Mouse (Mus musculus): ENCODE results near the gene Slc51a.
"Not testable (repeated sequence)": the region's sequence is repeated elsewhere in the genome, so short reads cannot be mapped to it uniquely, and the experiment has no call there.

Gene Slc51a

GRCm38 (mm10) chr16:32464908-32465307 is 22.8 kb downstream of the Slc51a start:
- DNase-seq = no peak

DNA sequence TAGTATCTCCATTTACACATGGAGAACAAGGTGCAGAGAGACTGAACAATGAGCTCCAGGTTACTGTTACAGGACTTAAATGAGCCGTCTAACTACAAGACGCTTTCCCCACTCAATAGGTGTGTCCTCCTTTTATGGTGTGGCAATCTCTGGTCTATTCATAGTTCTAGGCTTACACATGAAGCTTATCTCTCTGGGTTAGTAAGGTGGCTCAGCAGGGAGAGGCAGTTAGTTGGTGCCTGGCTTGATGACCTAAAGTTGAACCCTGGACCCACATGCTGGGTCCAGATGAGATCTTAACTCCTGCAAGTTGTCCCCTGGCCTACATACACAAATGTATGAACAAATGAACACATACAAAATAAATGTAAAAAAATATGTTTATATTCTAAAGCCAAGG is 24.3 kb downstream of the Slc51a start:
- no peak for DNase-seq

- DNase-seq = no peak
Measured at GRCm38 (mm10) chr16:32462950-32463349, 24.7 kb downstream of the Slc51a start.

- no peak for DNase-seq
Measured at GRCm38 (mm10) chr16:32461713-32462112, 26.0 kb downstream of the Slc51a start.

- no peak for DNase-seq
Measured at GRCm38 (mm10) chr16:32460518-32460917, 27.2 kb downstream of the Slc51a start.

DNA sequence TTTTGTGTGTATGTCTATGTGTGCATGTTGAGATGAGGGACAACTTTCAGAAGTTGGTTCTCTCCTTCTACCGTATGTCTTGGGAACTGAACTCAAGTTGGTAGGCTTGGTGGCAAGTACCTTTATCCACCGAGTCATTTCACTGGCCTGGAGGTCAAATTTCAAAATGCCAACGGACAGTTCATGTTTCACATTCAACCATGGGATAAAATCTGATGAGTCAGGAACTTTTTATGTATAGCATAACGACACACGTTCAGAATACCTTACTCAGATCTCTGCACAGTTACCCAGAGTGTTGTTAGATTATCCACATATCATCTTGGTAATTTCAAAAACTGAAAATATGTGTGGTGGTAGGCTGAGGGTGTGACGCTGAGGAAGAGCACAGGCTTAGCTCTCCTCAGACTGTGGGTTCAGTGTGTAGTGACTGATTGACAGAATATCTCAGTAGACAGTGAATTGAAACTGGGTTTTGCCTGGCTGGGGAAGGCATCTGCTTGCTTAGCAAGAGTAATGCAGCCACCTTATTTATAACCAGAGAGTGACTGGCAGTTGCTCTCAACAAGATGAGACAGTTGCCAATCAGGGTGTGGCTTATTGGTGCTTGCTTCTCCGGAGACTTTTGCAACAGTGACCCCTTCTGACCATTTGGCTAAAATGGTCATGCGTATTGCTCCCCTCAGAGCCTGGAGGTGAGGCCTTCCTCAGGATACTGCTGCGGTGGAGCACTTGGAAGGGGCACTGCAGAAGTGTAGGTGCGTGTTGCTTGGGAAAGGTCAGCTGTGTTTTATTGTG is 29.9 kb downstream of the Slc51a start:
- peak; percentile 42 to 58 for DNase-seq

GRCm38 (mm10) chr16:32456761-32457160 is 30.9 kb downstream of the Slc51a start:
- no peak for DNase-seq

DNA sequence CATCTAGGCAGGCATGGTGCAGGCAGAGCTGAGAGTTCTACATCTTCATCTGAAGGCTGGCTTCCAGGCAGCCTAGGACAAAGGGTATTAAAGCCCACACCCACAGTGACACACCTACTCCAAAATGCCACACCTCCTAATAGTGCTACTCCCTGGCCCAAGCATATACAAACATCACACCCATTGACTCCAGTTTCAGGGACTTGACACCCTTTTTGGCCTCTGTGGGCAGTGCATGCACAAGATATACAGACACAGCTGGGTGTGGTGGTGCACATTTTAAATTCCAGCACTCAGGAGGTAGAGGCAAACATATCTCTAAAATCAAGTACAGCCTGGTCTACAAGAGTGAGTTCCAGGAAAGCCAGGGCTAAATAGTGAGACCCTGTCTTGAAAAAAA is 31.6 kb downstream of the Slc51a start:
- DNase-seq = no peak

- no peak for DNase-seq
Measured at GRCm38 (mm10) chr16:32454646-32455045, 33.0 kb downstream of the Slc51a start.

GRCm38 (mm10) chr16:32453102-32453501 is 34.6 kb downstream of the Slc51a start:
- DNase-seq = no peak

GRCm38 (mm10) chr16:32450133-32450532 is 37.5 kb downstream of the Slc51a start:
- DNase-seq = no peak

DNA sequence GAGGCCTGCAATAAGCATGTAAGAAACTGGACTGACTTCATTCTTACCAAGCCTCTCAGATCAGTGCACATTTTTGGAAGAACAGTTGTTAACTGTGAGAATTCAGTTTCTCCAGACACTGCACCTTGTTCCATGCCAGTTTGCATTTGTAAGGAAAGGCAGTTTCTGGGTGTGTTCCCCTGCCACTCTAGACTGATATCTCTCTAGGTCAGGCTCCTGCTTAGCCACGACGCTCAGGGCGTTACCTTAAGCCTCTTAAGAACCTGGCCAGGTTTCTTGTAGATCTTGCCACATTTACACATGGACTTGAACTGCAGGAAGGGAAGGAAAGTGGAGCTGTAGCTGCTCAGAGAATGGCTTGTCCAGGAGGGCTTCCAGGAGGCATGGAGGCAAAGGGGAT is 38.0 kb downstream of the Slc51a start:
- no peak for DNase-seq

DNA sequence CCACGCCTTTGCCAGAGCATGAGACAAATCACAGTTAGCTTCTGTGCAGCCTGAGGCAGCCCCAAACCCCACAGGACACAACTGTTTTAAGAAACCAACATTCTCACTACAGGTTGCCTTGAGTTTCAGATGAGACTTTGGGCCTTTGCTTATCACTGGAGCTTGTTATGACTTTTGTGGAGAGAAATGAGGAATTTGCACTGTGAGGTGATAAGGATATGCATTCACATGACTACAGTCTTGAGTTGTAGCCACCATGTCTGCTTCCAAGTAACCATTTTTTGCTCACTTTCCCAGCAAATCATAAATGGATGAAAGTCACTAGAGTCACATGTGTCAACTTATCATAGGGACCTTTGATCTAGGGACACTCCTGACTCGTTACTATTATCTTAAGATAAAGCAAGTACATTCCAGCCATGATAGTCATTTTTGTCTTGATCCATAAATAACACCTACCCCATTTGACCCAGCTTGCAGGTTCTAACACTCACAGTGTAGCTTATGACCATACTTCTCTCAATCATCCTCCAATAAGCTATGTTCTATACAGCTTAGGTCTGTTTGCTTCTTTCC is 41.0 kb downstream of the Slc51a start:
- no peak for DNase-seq

- no peak for DNase-seq
Measured at GRCm38 (mm10) chr16:32445558-32445957, 42.1 kb downstream of the Slc51a start.

DNA sequence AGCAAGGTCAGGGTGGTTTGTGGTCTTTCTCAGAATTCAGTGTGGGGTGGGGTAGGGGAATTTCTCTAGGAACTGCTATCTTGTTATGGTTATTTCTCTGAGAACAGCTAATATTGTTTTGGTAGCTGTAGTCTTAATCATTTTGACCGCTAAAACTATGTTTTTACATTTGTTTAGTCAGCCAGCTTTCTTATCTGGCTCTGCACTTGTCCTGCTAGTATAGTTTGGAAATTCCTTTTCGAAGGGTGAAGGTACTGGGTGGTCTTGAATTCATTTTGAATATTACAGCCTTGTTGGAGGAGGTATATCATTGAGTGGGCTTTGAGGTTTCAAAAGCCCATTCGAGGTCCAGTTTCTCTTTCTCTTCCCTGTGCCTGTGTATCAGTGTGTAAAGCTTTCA is 43.1 kb downstream of the Slc51a start:
- not testable (repeated sequence) for DNase-seq

DNA sequence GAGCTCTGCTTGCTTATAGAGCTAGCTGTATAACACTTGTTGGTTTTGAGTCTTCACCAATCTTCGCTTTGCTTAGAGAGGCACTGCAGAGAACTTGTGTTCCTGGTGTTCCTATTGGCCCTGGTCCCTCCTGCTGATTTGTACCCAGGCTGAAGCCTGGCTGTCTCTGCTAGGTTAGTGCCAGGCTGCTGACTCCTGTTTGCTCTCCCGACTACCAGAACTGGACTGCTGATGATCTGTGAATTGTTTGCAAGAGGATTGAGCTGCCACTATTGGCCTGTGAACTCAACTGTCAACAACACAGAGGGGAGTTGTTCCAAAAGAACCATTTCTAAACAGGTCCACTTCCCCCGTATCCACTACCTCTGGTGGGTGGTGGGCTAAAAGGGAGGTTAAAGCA is 46.2 kb downstream of the Slc51a start:
- no peak for DNase-seq

DNA sequence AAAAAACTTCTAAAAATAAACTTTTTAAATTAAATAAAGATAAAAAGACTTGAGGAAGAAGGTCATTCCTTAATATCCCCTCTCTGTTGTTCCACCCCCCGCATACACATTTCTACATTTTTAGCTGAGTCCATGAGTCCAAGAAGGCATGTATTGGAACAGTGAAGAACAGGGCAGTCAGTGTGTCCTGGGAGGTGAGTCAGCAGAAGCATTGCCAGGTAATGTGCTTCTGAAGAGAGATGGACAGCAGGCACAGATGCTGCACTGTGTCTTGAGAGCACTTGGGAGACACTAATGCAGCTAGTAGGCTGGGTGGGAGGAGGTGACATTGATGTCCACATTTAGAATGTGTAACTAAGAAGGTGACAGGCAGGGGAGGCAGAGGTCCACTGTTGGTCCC is 50.4 kb downstream of the Slc51a start:
- DNase-seq = no peak

GRCm38 (mm10) chr16:32436657-32437056 is 51.0 kb downstream of the Slc51a start:
- DNase-seq = no peak

GRCm38 (mm10) chr16:32434691-32435090 is 53.0 kb downstream of the Slc51a start:
- no peak for DNase-seq

GRCm38 (mm10) chr16:32434066-32434465 is 53.6 kb downstream of the Slc51a start:
- DNase-seq = no peak

GRCm38 (mm10) chr16:32433138-32433537 is 54.5 kb downstream of the Slc51a start:
- DNase-seq = no peak

- no peak for DNase-seq
Measured at GRCm38 (mm10) chr16:32431926-32432325, 55.8 kb downstream of the Slc51a start.

DNA sequence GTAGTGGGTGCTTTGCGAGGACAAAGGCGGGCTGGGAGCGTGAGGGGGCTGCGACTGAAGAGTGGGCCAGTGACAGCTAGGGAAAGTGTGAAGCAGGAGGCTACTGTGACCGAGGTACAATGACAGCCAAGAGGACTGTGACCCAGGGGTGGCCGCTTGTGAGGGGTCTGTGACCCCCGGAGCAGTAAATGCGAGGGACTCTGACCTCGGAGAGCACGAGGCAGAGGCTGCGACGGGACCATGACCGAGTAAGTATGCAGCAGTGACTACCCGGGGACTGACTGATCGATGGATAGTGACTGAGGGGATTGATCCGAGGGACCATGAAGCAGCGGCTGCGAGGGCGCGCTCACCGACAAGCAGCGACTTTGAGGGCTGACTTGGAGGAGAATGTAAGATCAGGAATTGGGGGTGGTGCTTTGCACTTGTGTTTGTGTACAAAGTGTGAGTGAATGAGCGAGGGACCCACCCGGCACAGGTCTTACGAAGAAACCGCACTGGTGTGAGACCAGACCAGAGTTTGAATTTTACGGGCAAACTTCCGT is 56.6 kb downstream of the Slc51a start:
- DNase-seq = no peak

DNA sequence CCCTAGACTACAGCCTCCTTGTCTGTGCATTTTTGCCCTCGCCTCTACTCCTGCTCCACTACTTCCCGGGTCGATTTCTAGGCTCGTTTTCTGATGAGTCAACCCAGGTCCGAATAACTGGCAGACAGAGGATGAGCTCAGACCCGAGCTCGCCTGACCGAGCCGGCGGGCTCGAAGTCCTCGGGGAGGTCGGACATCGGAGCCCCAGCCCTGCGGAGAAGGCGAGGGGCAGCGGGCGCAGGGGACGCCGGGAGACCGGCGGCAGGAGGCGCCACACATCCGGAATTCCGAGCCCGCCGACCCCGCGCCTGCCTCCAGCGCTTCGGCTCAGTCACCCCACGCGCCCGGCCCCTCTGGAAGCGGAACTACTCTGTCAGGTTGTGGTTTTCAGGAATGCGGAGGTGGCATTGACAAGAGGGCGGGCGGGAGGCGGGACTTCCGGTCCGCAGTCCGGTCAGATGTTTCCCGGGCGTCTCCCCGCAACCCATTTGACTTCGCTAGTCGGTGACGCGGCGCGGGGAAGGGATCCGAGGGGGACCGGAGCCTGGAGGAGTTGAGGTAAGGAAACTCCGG is 57.1 kb downstream of the Slc51a start, which contains the start of gene Pcyt1a:
Gene Pcyt1a (plus strand): TSS at position 448 of the 573 bp plus-strand sequence.
- DNase-seq = peak; percentile 88 to 90

Data from cerebellum, postnatal 36 days (tissue).